Mouse (Mus musculus) brain, adult 2 months (tissue): ENCODE data around the gene Spata20.

Source experiments
- DNase-seq: peaks from one replicate; pipeline ENCODE4 v3.0.0; 2011; ENCODE audit warnings: low read depth, low spot score

The Spata20 gene

DNA sequence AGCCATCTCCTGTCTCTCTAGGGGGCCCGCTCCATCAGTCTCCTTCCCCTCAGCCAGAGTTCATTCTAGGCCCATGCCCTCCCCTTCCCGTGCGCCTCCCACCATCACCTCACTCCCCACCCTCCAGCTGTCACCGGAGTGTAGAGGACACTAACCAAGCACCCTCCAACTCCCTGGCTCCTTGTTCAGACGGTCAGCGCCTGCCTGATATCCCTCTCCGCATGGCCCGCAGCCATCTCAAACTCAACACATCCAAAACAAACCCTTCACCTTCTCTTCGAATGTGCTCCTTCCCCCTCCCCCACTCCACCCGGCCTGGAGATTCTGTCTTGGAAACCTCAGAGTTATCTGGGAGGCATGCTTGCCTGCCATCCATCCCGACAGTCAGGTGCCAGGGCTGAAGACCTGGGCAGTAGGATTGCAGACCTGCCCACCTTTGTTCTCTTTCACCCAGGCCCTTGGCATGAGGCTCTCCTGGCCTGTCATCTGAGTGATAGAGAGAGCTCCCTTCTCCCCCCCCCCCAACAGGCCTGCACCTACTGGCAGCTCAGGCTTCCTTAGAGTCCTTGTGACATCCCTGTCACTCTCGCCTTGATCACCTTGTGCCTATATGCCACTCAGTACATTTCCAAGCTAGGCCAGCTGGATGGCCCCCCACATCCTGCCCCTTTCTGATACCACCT lies 34.7 kb downstream of the Spata20 start:
- no peak for DNase-seq

DNA sequence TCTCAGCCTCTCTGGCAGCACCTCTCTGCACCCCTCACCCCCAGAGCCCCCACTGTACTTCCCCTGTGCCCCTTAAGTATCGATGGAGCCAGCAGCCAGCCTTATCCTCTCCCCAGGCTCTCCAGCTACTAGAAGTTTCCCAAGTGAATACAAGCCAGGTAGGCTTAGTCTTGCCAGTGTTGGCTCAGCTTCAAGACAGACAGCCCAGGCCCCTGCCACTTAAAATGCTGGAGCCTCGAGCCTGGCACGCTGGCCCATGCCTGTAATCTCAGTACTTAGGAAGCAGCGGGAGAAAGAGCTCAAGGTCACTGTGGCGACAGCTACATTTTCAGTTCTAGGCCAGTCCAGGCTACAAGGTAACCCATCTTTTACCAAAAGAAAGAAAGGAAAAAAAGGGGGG lies 36.1 kb downstream of the Spata20 start:
- no peak for DNase-seq

DNA sequence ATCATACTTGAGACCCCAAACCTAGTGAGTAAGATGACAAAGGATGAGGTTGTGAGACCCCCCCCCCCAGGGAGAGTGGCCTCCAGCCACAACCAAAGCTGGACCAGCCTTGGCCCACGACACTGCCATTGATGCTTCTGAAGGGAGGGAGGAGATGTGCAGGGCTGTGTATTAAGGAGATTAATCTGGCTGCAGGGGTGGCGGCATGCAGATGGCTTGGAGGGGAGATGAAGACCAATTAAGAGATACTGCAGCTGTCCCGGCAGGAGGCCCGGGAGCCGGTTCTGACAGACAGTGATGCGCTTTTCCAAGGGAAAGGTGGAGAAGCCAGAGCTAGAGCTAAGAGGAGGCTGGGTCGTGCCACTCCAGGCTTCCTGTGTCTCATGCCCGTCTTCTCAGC lies 36.7 kb downstream of the Spata20 start:
- no peak for DNase-seq

DNA sequence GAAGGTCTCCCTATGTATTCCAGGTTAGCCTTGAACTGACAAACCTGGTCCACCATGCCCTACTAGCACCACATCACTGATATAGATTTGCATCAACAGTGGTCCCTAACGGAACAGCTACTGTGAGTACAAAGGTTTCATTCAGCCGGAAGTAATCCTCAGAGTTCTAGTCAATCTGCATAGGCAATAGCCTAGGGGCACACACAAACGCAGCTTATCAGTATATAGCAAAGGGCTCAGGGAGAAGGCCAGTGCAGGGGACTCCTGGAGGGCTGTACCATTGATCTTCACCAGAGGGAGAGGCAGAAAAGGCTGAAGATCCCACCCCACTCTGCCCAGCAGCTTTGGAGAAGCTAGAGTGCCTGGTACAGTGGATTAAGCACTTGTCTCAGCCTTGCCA lies 39.0 kb downstream of the Spata20 start:
- no peak for DNase-seq

DNA sequence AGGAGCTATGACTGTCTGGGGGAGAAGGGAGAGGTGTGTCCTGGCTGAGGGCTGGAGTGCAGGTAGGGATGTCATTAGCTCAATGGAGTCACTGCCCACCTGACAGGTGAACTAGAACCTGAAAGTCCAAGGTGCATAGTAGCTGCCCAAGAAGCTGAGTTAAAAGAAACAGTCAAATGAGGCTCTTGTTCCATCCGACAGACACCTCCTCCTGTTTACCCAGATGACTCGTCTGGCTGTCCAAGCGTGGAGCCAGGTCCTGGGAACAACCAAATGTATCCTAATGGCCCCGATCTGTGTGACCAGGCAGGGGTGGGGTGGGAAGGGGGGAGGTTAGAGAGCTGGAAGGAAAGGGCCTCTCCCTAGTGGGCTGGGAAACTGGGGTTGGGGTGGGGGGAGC lies 40.7 kb downstream of the Spata20 start:
- DNase-seq, result no peak

DNA sequence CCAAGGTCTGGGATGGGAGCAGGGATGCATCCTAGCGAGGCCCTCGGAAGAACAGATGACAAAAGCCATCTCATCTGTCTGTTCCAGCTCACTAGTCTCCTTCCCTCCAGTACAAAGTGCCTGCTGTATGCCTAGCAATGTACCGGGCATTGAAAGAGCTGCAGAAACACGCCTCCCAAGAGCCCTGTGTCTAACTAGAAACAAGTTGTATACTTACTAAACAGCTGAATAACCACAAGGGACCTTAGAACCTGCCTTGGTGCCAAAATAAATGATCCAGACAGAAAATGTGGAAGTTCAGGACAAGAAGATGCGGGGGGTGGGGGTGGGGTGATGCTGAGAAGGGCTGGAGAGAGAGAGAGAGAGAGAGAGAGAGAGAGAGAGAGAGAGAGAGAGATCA lies 41.1 kb downstream of the Spata20 start:
- DNase-seq, result no peak

DNA sequence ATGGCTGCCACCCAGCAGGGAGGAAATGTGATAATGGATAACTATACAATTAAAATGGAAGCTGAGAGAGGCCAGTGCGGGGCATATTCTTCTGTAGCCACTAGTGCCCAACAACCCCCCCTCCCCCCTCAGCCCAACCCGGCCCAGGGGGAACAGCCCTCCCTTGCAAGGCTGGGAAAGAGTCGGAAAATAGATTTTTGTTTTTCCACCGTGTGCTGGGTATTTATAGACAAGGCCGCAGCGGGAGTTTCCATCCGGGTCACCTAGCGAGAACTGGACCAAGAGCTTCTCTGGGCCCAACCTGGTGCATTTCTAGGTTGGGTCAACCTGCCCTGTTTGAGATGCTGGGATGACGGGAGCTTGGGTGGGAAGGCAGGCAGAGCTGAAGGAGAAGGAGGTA lies 44.2 kb downstream of the Spata20 start:
- DNase-seq, result peak; percentile 37

DNA sequence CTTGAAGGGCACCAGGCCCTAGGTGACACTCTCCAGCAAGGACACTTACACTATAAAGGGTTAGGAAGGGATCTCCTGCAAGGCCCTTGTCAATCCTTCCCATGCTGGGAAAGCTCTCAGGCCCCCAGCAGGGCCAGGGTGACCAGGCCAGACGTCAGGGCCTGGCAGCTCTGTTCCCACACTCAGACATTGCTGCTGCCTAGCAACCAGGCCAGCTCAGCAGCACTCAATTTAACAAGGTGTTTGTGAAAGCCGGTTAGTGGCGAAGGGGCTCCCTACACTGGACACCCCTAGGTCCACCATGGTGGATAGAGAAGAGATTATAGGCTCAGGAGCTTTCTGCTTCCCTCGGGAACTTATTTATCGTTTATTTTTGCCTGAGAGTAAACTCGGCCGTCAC lies 44.9 kb downstream of the Spata20 start:
- no peak for DNase-seq

DNA sequence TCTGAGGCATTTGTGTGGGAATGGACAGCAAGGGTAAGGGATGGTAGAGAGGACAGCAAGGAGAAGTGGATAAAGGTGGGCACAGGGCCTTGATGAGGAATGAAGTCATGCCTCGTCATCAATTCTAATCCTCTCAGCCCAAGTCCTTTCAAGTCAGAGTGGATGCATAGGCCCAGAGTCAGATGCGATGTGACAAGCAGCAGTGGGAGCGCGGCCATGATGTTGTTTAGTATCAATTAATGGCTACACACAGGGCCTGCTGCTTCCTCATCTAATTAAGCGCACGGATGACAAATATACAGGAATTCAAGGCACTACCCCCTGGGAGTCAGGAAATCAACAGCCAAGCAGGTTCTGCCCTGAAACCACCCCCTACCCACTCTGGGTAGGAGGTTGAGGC lies 45.6 kb downstream of the Spata20 start:
- no peak for DNase-seq

DNA sequence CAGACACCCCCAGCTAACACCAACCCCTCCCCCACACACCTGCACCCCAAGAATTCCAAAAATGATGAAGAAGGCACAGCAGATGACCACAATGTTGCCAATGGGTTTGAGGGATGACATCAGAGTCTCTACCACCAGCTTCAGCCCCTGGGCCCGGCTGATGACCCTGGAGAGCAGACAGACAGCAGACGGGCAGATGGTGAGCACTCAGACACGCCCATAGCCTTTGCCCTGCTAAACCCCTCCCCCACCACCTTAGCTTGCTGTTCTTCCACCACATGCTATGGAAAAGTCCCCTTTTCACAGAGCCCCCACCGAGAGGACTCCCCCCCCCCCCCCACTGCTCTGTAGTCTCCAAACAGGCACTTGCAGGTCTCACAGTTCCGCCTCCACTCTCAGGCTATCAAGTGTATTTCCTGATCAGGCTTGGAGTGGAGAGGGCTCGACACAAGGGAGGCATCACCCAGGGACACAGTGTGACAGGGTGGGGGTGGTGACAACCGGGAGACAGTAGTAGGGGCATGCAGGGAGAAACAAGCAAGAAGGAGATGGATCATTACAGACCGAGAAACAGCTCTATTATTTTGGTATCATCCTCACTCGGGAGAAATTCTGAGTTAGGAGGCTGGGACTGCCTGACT lies 56.8 kb downstream of the Spata20 start:
- DNase-seq, result no peak
